Mouse (Mus musculus): Measurements from ENCODE around the gene Tmprss6. TPM values are rescaled to one million over a fixed set of nuclear protein-coding genes. Genes with fewer than 3 reads are reported as not detected.

The Tmprss6 gene
- polyA plus RNA-seq, 1 experiment: 0.74 TPM

GRCm38 (mm10) chr15:78494968-78495406 is 26.6 kb upstream of the Tmprss6 start, which contains the start of gene Il2rb:
TSS of gene Il2rb (minus strand) at chr15:78495271.
- H3K4me1 ChIP-seq (ENCODE audit: control insufficient read depth, insufficient read depth, low read length): no peaks in the 10 kb centered on the region
- H3K27me3 ChIP-seq (ENCODE audit: control insufficient read depth, insufficient read depth, low read length): no peaks in the 10 kb centered on the region
- no peak within 1 kb of the TSS for H3K27ac ChIP-seq (ENCODE audit: control insufficient read depth, insufficient read depth, low read depth, low read length)
- H3K36me3 ChIP-seq (ENCODE audit: control insufficient read depth, insufficient read depth, low read length): no peaks in the 10 kb centered on the region
- H3K4me3 ChIP-seq (ENCODE audit: control insufficient read depth, low read depth, low read length): no peak within 1 kb of the TSS
- TF ChIP-seq CTCF (IDR thresholded peaks at IDR 0.05; ENCODE audit: control insufficient read depth, insufficient read depth, insufficient replicate concordance, low read depth, low read length) (no peak), POLR2A (IDR thresholded peaks at IDR 0.05; ENCODE audit: control insufficient read depth, low read depth, low read length) (no peak)

GRCm38 (mm10) chr15:78493401-78494010 is 25.1 kb upstream of the Tmprss6 start:
- TF ChIP-seq CTCF (IDR thresholded peaks at IDR 0.05; ENCODE audit: control insufficient read depth, insufficient read depth, insufficient replicate concordance, low read depth, low read length) (no peak), POLR2A (IDR thresholded peaks at IDR 0.05; ENCODE audit: control insufficient read depth, low read depth, low read length) (no peak)
- no peaks in the 10 kb centered on the region for H3K4me1 ChIP-seq (ENCODE audit: control insufficient read depth, insufficient read depth, low read length)

GRCm38 (mm10) chr15:78491301-78491700 is 22.9 kb upstream of the Tmprss6 start:
- Histone ChIP-seq H3K36me3 (ENCODE audit: control insufficient read depth, insufficient read depth, low read length) (no peaks in the 10 kb centered on the region), H3K4me3 (ENCODE audit: control insufficient read depth, low read depth, low read length) (no peak overlapping the region), H3K4me1 (ENCODE audit: control insufficient read depth, insufficient read depth, low read length) (no peaks in the 10 kb centered on the region), H3K27ac (ENCODE audit: control insufficient read depth, insufficient read depth, low read depth, low read length) (no peak overlapping the region), H3K27me3 (ENCODE audit: control insufficient read depth, insufficient read depth, low read length) (no peaks in the 10 kb centered on the region)
- no peak for TF ChIP-seq POLR2A (IDR thresholded peaks at IDR 0.05; ENCODE audit: control insufficient read depth, low read depth, low read length)

More at GRCm38 (mm10) chr15:78493401-78494010, 25.1 kb upstream of the Tmprss6 start:
- Histone ChIP-seq H3K27ac (ENCODE audit: control insufficient read depth, insufficient read depth, low read depth, low read length) (no peak overlapping the region), H3K27me3 (ENCODE audit: control insufficient read depth, insufficient read depth, low read length) (no peaks in the 10 kb centered on the region), H3K36me3 (ENCODE audit: control insufficient read depth, insufficient read depth, low read length) (no peaks in the 10 kb centered on the region), H3K4me3 (ENCODE audit: control insufficient read depth, low read depth, low read length) (no peak overlapping the region)

GRCm38 (mm10) chr15:78489906-78490305 is 21.5 kb upstream of the Tmprss6 start:
- H3K4me3 ChIP-seq (ENCODE audit: control insufficient read depth, low read depth, low read length): no peak overlapping the region
- no peaks in the 10 kb centered on the region for H3K36me3 ChIP-seq (ENCODE audit: control insufficient read depth, insufficient read depth, low read length)
- H3K27me3 ChIP-seq (ENCODE audit: control insufficient read depth, insufficient read depth, low read length): no peaks in the 10 kb centered on the region
- TF ChIP-seq CTCF (IDR thresholded peaks at IDR 0.05; ENCODE audit: control insufficient read depth, insufficient read depth, insufficient replicate concordance, low read depth, low read length): no peak
- no peak overlapping the region for H3K27ac ChIP-seq (ENCODE audit: control insufficient read depth, insufficient read depth, low read depth, low read length)
- H3K4me1 ChIP-seq (ENCODE audit: control insufficient read depth, insufficient read depth, low read length): no peaks in the 10 kb centered on the region

- no peaks in the 10 kb centered on the region for H3K36me3 ChIP-seq (ENCODE audit: control insufficient read depth, insufficient read depth, low read length)
- no peak overlapping the region for H3K27ac ChIP-seq (ENCODE audit: control insufficient read depth, insufficient read depth, low read depth, low read length)
- H3K4me1 ChIP-seq (ENCODE audit: control insufficient read depth, insufficient read depth, low read length): no peaks in the 10 kb centered on the region
- TF ChIP-seq CTCF (IDR thresholded peaks at IDR 0.05; ENCODE audit: control insufficient read depth, insufficient read depth, insufficient replicate concordance, low read depth, low read length): no peak
- TF ChIP-seq POLR2A (IDR thresholded peaks at IDR 0.05; ENCODE audit: control insufficient read depth, low read depth, low read length): no peak
- H3K27me3 ChIP-seq (ENCODE audit: control insufficient read depth, insufficient read depth, low read length): no peaks in the 10 kb centered on the region
- H3K4me3 ChIP-seq (ENCODE audit: control insufficient read depth, low read depth, low read length): no peak overlapping the region
These were observed 20.8 kb upstream of the Tmprss6 start for GRCm38 (mm10) chr15:78489248-78489647.

GRCm38 (mm10) chr15:78487066-78487465 is 18.6 kb upstream of the Tmprss6 start:
- no peak overlapping the region for H3K27ac ChIP-seq (ENCODE audit: control insufficient read depth, insufficient read depth, low read depth, low read length)
- H3K4me3 ChIP-seq (ENCODE audit: control insufficient read depth, low read depth, low read length): no peak overlapping the region
- no peak for TF ChIP-seq POLR2A (IDR thresholded peaks at IDR 0.05; ENCODE audit: control insufficient read depth, low read depth, low read length)
- H3K36me3 ChIP-seq (ENCODE audit: control insufficient read depth, insufficient read depth, low read length): no peaks in the 10 kb centered on the region
- H3K27me3 ChIP-seq (ENCODE audit: control insufficient read depth, insufficient read depth, low read length): no peaks in the 10 kb centered on the region
- no peaks in the 10 kb centered on the region for H3K4me1 ChIP-seq (ENCODE audit: control insufficient read depth, insufficient read depth, low read length)

- Histone ChIP-seq H3K27me3 (ENCODE audit: control insufficient read depth, insufficient read depth, low read length) (no peaks in the 10 kb centered on the region), H3K4me1 (ENCODE audit: control insufficient read depth, insufficient read depth, low read length) (no peaks in the 10 kb centered on the region), H3K27ac (ENCODE audit: control insufficient read depth, insufficient read depth, low read depth, low read length) (no peak overlapping the region), H3K4me3 (ENCODE audit: control insufficient read depth, low read depth, low read length) (no peak overlapping the region), H3K36me3 (ENCODE audit: control insufficient read depth, insufficient read depth, low read length) (no peaks in the 10 kb centered on the region)
- no peak for TF ChIP-seq POLR2A (IDR thresholded peaks at IDR 0.05; ENCODE audit: control insufficient read depth, low read depth, low read length)
- TF ChIP-seq CTCF (IDR thresholded peaks at IDR 0.05; ENCODE audit: control insufficient read depth, insufficient read depth, insufficient replicate concordance, low read depth, low read length): no peak
These were observed 18.1 kb upstream of the Tmprss6 start for GRCm38 (mm10) chr15:78486564-78486963.

- Histone ChIP-seq H3K36me3 (ENCODE audit: control insufficient read depth, insufficient read depth, low read length) (no peaks in the 10 kb centered on the region), H3K4me3 (ENCODE audit: control insufficient read depth, low read depth, low read length) (no peak overlapping the region)
- no peak for TF ChIP-seq POLR2A (IDR thresholded peaks at IDR 0.05; ENCODE audit: control insufficient read depth, low read depth, low read length)
- TF ChIP-seq CTCF (IDR thresholded peaks at IDR 0.05; ENCODE audit: control insufficient read depth, insufficient read depth, insufficient replicate concordance, low read depth, low read length): no peak
These were observed 14.9 kb upstream of the Tmprss6 start for GRCm38 (mm10) chr15:78483311-78483710.

More at GRCm38 (mm10) chr15:78483311-78483710, 14.9 kb upstream of the Tmprss6 start:
- H3K27me3 ChIP-seq (ENCODE audit: control insufficient read depth, insufficient read depth, low read length): no peaks in the 10 kb centered on the region
- H3K27ac ChIP-seq (ENCODE audit: control insufficient read depth, insufficient read depth, low read depth, low read length): no peak overlapping the region
- no peaks in the 10 kb centered on the region; the same call in 1 of the 2 replicates for H3K4me1 ChIP-seq (ENCODE audit: control insufficient read depth, insufficient read depth, low read length)
